Mouse (Mus musculus): Measurements from ENCODE around the gene Akr1b8. TPM values are rescaled to one million over a fixed set of nuclear protein-coding genes. Genes with fewer than 3 reads are reported as not detected.
"Not testable (repeated sequence)": the region's sequence is repeated elsewhere in the genome, so short reads cannot be mapped to it uniquely, and the experiment has no call there.

The Akr1b8 gene
- total RNA-seq, 4 experiments from 2014 or later = 0.35 to 3.3 (median 1.4) TPM

- peak; percentile 52 to 72 for DNase-seq (ENCODE audit: low spot score in 2 of 2)
These were observed 7.6 kb upstream of the Akr1b8 start for GRCm38 (mm10) chr6:34346096-34346898.

GRCm38 (mm10) chr6:34350037-34350699 lies 3.8 kb upstream of the Akr1b8 start:
- DNase-seq (ENCODE audit: low spot score in 2 of 2) = no peak

- DNase-seq (ENCODE audit: low spot score in 2 of 2) = not testable (repeated sequence)
These were observed 2.4 kb upstream of the Akr1b8 start for GRCm38 (mm10) chr6:34351481-34351880.

- DNase-seq (ENCODE audit: low spot score in 2 of 2) = no peak
These were observed 1.5 kb upstream of the Akr1b8 start for GRCm38 (mm10) chr6:34352401-34352800.

- no peak for DNase-seq (ENCODE audit: low spot score in 2 of 2)
These were observed 732 bp downstream of the Akr1b8 start for GRCm38 (mm10) chr6:34354354-34355348.

GRCm38 (mm10) chr6:34355349-34355747 lies 1.4 kb downstream of the Akr1b8 start:
- no peak for DNase-seq (ENCODE audit: low spot score in 2 of 2)

GRCm38 (mm10) chr6:34355841-34356240 lies 1.9 kb downstream of the Akr1b8 start:
- DNase-seq (ENCODE audit: low spot score in 2 of 2) = no peak

- no peak for DNase-seq (ENCODE audit: low spot score in 2 of 2)
These were observed 10.6 kb downstream of the Akr1b8 start for GRCm38 (mm10) chr6:34364217-34365136.

- no peak for DNase-seq (ENCODE audit: low spot score in 2 of 2)
These were observed 14.1 kb downstream of the Akr1b8 start for GRCm38 (mm10) chr6:34367998-34368397.

GRCm38 (mm10) chr6:34370081-34370480 lies 16.2 kb downstream of the Akr1b8 start:
- no peak for DNase-seq (ENCODE audit: low spot score in 2 of 2)

- peak; percentile 62 to 82 for DNase-seq (ENCODE audit: low spot score in 2 of 2)
These were observed 17.9 kb downstream of the Akr1b8 start for GRCm38 (mm10) chr6:34371700-34372351.

- no peak for DNase-seq (ENCODE audit: low spot score in 2 of 2)
These were observed 19.9 kb downstream of the Akr1b8 start for GRCm38 (mm10) chr6:34373841-34374240.

GRCm38 (mm10) chr6:34375888-34376287 lies 22.0 kb downstream of the Akr1b8 start:
- DNase-seq (ENCODE audit: low spot score in 2 of 2) = not testable (repeated sequence)

- no peak for DNase-seq (ENCODE audit: low spot score in 2 of 2)
These were observed 29.5 kb downstream of the Akr1b8 start for GRCm38 (mm10) chr6:34383401-34383800.

- DNase-seq (ENCODE audit: low spot score in 2 of 2) = peak; percentile 77 to 78
These were observed 30.3 kb downstream of the Akr1b8 start, which contains the start of gene Akr1b10 for GRCm38 (mm10) chr6:34384110-34384661. Akr1b10 (plus strand) TSS chr6:34384218.

- no peak for DNase-seq (ENCODE audit: low spot score in 2 of 2)
These were observed 30.9 kb downstream of the Akr1b8 start for GRCm38 (mm10) chr6:34384701-34385370.

- DNase-seq (ENCODE audit: low spot score in 2 of 2) = no peak
These were observed 34.7 kb downstream of the Akr1b8 start for GRCm38 (mm10) chr6:34388420-34389156.

GRCm38 (mm10) chr6:34395897-34396296 lies 42.0 kb downstream of the Akr1b8 start:
- no peak for DNase-seq (ENCODE audit: low spot score in 2 of 2)

All from layer of hippocampus, adult 8-10 months (tissue).